Mouse (Mus musculus): ENCODE results near the gene Extl2. TPM values are rescaled to one million over a fixed set of nuclear protein-coding genes. Genes with fewer than 3 reads are reported as not detected.

Extl2 gene
- polyA plus RNA-seq, 1 experiment from 2014 or later, result 3.2 TPM

DNA sequence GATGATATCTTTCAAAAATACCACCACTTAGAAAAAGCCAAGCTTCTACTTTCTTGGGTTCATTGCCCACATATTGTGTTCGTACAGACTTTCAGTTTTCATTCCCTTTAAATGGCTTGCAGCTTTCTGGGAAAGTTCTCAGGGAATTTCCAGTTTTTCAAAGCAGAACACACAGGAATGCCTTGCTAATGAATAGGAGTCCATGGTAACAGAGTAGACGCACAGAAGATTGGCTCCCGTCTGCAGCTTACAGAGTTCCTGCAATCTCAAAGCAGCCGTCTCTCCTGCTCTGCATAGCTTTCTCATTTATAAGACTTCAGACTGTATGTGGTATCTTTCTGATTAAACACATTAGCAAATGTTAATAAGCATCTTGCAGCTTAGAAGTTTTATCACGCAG is 39.8 kb downstream of the Extl2 start:
- Histone ChIP-seq H3K4me1 (ENCODE audit: control insufficient read depth, low read depth, low read length) (no peaks in the 10 kb centered on the region), H3K27me3 (ENCODE audit: control insufficient read depth, insufficient read depth, low read depth, low read length) (no peaks in the 10 kb centered on the region), H3K27ac (ENCODE audit: low read length) (no peak overlapping the region), H3K4me3 (ENCODE audit: low read depth, low read length) (no peak overlapping the region), H3K4me2 (ENCODE audit: low read depth, low read length) (no peak overlapping the region), H3K9me3 (replicated peaks; ENCODE audit: control insufficient read depth, low read length) (no peaks in the 10 kb centered on the region), H3K36me3 (ENCODE audit: control insufficient read depth, insufficient read depth) (no peaks in the 10 kb centered on the region), H3K9ac (ENCODE audit: low read depth, low read length) (no peak overlapping the region)
- no peak for ATAC-seq (ENCODE audit: low read depth)
- WGBS (ENCODE audit: insufficient replicate concordance), result 56% methylated on average over 5 of the region's 5 CpGs

DNA sequence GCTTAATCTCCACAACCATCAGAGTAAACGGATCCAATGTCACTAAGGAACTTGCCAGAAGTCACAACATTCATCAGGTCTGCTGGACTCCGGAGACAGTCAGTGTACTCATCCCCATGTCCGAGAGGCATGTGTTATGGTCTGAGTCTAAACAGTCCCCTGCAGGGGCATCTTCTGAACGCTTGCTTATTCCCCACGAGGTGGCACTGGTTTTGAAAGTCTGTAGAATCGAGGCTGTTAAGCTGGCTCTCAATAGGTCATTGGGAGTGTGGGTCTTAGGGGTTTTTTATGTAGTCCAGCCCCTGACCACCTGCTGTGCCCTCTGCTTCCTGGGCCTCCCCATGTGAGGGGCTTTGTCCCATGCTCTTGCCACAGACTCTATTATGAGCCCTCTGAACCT is 49.8 kb downstream of the Extl2 start:
- Histone ChIP-seq H3K36me3 (ENCODE audit: control insufficient read depth, insufficient read depth) (no peaks in the 10 kb centered on the region), H3K27me3 (ENCODE audit: control insufficient read depth, insufficient read depth, low read depth, low read length) (no peaks in the 10 kb centered on the region), H3K9ac (ENCODE audit: low read depth, low read length) (no peak overlapping the region), H3K9me3 (replicated peaks; ENCODE audit: control insufficient read depth, low read length) (no peaks in the 10 kb centered on the region), H3K4me2 (ENCODE audit: low read depth, low read length) (no peak overlapping the region), H3K4me1 (ENCODE audit: control insufficient read depth, low read depth, low read length) (no peaks in the 10 kb centered on the region), H3K27ac (ENCODE audit: low read length) (no peak overlapping the region), H3K4me3 (ENCODE audit: low read depth, low read length) (no peak overlapping the region)
- WGBS (ENCODE audit: insufficient replicate concordance), result 49% methylated on average over 6 of the region's 6 CpGs
- no peak for ATAC-seq (ENCODE audit: low read depth)

DNA sequence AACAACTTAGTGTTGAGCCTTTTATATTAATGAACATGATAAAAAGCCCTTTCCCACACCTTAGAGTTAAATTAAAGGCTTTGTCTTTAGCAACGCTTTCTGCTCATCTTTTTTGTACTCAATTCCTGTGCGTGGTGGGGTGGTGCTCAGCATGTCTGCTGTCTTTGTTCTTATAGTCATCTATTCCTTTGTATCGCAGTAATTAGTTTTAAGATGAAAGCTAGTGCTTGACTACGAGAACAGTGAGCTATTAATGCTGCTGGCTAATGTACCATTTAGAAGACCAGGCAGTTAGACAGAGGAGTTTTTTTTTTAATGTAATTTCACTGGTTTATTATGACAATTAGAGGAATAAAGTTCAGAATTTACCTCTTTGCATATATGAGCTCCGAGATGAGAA is 53.1 kb downstream of the Extl2 start:
- no peaks in the 10 kb centered on the region for H3K9me3 ChIP-seq (replicated peaks; ENCODE audit: control insufficient read depth, low read length)

DNA sequence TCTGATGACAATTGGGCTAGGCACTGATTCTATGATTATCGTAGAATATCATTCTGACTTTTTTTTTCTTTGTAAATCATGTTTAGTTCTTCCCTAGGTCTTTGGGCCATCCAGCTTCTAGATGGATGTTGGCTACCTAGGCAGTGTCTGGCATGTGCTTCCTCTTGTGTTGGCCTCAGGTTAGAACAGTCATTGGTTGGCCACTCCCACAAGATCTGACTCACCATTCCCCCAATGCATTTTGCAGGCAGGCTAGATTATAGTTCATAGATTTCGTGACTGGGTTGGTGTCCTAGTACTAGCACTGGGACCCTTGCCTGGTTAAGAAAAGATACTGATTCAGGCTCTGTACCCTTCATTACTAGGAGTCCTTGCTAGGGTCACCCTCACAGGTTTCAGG is 54.9 kb downstream of the Extl2 start:
- H3K27me3 ChIP-seq (ENCODE audit: control insufficient read depth, insufficient read depth, low read depth, low read length), result no peaks in the 10 kb centered on the region
- 61% methylated on average over 2 of the region's 2 CpGs for WGBS (ENCODE audit: insufficient replicate concordance)
- ATAC-seq (ENCODE audit: low read depth), result no peak

More for the DNA sequence above, 53.1 kb downstream of the Extl2 start:
- Histone ChIP-seq H3K4me3 (ENCODE audit: low read depth, low read length) (no peak overlapping the region), H3K27ac (ENCODE audit: low read length) (no peak overlapping the region), H3K4me1 (ENCODE audit: control insufficient read depth, low read depth, low read length) (no peaks in the 10 kb centered on the region), H3K9ac (ENCODE audit: low read depth, low read length) (no peak overlapping the region), H3K27me3 (ENCODE audit: control insufficient read depth, insufficient read depth, low read depth, low read length) (no peaks in the 10 kb centered on the region), H3K36me3 (ENCODE audit: control insufficient read depth, insufficient read depth) (no peaks in the 10 kb centered on the region), H3K4me2 (ENCODE audit: low read depth, low read length) (no peak overlapping the region)
- ATAC-seq (ENCODE audit: low read depth), result no peak
- 64% methylated on average over 5 of the region's 5 CpGs for WGBS (ENCODE audit: insufficient replicate concordance)

DNA sequence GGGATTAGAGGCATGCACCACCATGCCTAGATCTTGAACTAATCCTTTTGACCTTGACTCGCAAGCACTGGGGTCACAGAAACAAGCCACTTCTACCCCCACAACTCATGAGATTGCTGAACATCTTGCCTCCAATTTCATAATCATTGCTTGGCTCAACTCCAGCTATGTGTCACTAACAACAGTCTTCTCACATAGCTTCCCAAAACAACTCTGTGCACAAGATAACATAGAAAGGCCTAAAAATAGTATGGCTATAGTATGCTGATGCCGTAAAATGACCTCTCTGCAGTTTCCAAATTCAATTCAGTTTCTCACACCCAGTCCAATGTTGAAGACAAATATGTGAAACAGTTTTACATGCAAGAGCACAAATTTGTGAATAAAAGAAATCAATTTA is 65.3 kb downstream of the Extl2 start:
- Histone ChIP-seq H3K27me3 (ENCODE audit: control insufficient read depth, insufficient read depth, low read depth, low read length) (no peaks in the 10 kb centered on the region), H3K4me1 (ENCODE audit: control insufficient read depth, low read depth, low read length) (no peaks in the 10 kb centered on the region), H3K9me3 (replicated peaks; ENCODE audit: control insufficient read depth, low read length) (no peaks in the 10 kb centered on the region), H3K9ac (ENCODE audit: low read depth, low read length) (no peak overlapping the region), H3K4me2 (ENCODE audit: low read depth, low read length) (no peak overlapping the region), H3K36me3 (ENCODE audit: control insufficient read depth, insufficient read depth) (no peaks in the 10 kb centered on the region), H3K27ac (ENCODE audit: low read length) (no peak overlapping the region), H3K4me3 (ENCODE audit: low read depth, low read length) (no peak overlapping the region)
- WGBS (ENCODE audit: insufficient replicate concordance), result 65% methylated on average over 2 of the region's 2 CpGs
- no peak for ATAC-seq (ENCODE audit: low read depth)

More for the DNA sequence above, 54.9 kb downstream of the Extl2 start:
- no peaks in the 10 kb centered on the region for H3K4me1 ChIP-seq (ENCODE audit: control insufficient read depth, low read depth, low read length)
- no peak overlapping the region for H3K27ac ChIP-seq (ENCODE audit: low read length)
- H3K4me2 ChIP-seq (ENCODE audit: low read depth, low read length), result no peak overlapping the region
- H3K36me3 ChIP-seq (ENCODE audit: control insufficient read depth, insufficient read depth), result no peaks in the 10 kb centered on the region
- H3K9me3 ChIP-seq (replicated peaks; ENCODE audit: control insufficient read depth, low read length), result no peaks in the 10 kb centered on the region
- no peak overlapping the region for H3K4me3 ChIP-seq (ENCODE audit: low read depth, low read length)
- no peak overlapping the region for H3K9ac ChIP-seq (ENCODE audit: low read depth, low read length)

DNA sequence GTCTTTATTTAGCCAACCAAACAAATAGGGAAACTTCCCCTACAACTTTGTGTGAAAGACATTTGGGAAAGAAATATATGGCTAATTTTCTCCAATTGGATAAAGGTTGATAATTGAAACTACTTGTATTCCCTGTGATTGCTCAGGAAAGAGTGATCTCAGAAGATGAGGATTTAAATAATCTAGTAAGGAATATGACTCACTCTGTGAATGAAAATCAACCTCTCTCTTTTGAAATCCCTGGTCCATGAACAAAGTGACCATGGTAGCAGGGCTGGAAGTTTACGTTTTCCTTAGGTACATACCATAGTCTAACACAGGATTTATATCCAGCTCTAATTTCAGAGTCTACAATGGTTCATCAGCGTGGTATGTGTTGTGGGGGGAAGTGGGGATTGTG is 69.5 kb downstream of the Extl2 start:
- Histone ChIP-seq H3K9me3 (replicated peaks; ENCODE audit: control insufficient read depth, low read length) (no peaks in the 10 kb centered on the region), H3K4me1 (ENCODE audit: control insufficient read depth, low read depth, low read length) (no peaks in the 10 kb centered on the region), H3K27ac (ENCODE audit: low read length) (no peak overlapping the region), H3K36me3 (ENCODE audit: control insufficient read depth, insufficient read depth) (no peaks in the 10 kb centered on the region), H3K27me3 (ENCODE audit: control insufficient read depth, insufficient read depth, low read depth, low read length) (no peaks in the 10 kb centered on the region), H3K4me2 (ENCODE audit: low read depth, low read length) (no peak overlapping the region), H3K9ac (ENCODE audit: low read depth, low read length) (no peak overlapping the region), H3K4me3 (ENCODE audit: low read depth, low read length) (no peak overlapping the region)
- 42% methylated on average over 2 of the region's 2 CpGs for WGBS (ENCODE audit: insufficient replicate concordance)
- ATAC-seq (ENCODE audit: low read depth), result no peak

DNA sequence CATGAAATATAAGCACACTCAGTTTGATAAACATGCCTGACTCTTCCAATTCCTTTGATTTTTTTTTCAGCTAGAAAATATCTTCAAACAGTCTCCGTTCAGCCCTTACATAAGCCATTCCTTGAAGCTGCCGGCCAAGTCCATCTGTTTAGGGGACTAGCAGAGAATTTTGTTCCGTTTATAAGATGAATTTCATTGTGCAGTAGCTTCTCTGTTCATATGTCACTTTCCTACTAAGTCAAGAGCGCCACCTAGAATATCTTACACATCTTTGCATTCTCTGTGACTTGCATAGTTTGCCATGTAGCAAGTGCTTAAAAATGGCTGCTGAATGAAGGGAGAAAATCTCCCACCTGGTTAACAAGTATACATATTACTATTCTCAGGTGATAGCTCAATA is 71.2 kb downstream of the Extl2 start:
- Histone ChIP-seq H3K27me3 (ENCODE audit: control insufficient read depth, insufficient read depth, low read depth, low read length) (no peaks in the 10 kb centered on the region), H3K4me1 (ENCODE audit: control insufficient read depth, low read depth, low read length) (no peaks in the 10 kb centered on the region), H3K36me3 (ENCODE audit: control insufficient read depth, insufficient read depth) (no peaks in the 10 kb centered on the region), H3K27ac (ENCODE audit: low read length) (no peak overlapping the region), H3K4me2 (ENCODE audit: low read depth, low read length) (no peak overlapping the region), H3K9ac (ENCODE audit: low read depth, low read length) (no peak overlapping the region), H3K9me3 (replicated peaks; ENCODE audit: control insufficient read depth, low read length) (no peaks in the 10 kb centered on the region), H3K4me3 (ENCODE audit: low read depth, low read length) (no peak overlapping the region)
- ATAC-seq (ENCODE audit: low read depth), result no peak
- WGBS (ENCODE audit: insufficient replicate concordance), result 67% methylated on average over 4 of the region's 4 CpGs

Small RNA genes within 50 kb of the gene (microRNA-seq; reads per million reads assigned to microRNA genes)
- gene Mir669n, result not detected

Other genes starting within 250 kb of the Extl2 start
- gene Dph5, start 119.6 kb upstream of the Extl2 start, polyA plus RNA-seq (2015; fragmentation: Nextera tagmentation; extraction: Ambion mirVana), result 13.6 and 15.4 TPM in 2 replicates
- gene Slc30a7, start 56 bp upstream of the Extl2 start, polyA plus RNA-seq (2015; fragmentation: Nextera tagmentation; extraction: Ambion mirVana), result 9.5 and 10.2 TPM in 2 replicates
- gene Vcam1, start 122.2 kb downstream of the Extl2 start, polyA plus RNA-seq (2015; fragmentation: Nextera tagmentation; extraction: Ambion mirVana), result 109 and 110 TPM in 2 replicates
- gene Gpr88, start 246.0 kb downstream of the Extl2 start, polyA plus RNA-seq (2015; fragmentation: Nextera tagmentation; extraction: Ambion mirVana), result 0.09 and 0.22 TPM in 2 replicates